Mouse (Mus musculus) liver (tissue): ENCODE results near the gene Ttll5.

ENCODE experiments used
- DNase-seq: peaks from one replicate; pipeline ENCODE4 v3.0.0-alpha.2; 2020; ENCODE audit warnings: mixed read lengths

Gene Ttll5

GRCm38 (mm10) chr12:86017360-86017759 lies 192.9 kb downstream of the Ttll5 start:
- DNase-seq = no peak

GRCm38 (mm10) chr12:86021583-86021982 lies 197.1 kb downstream of the Ttll5 start:
- no peak for DNase-seq

GRCm38 (mm10) chr12:86022282-86022984 lies 198.0 kb downstream of the Ttll5 start:
- no peak for DNase-seq

- DNase-seq = peak; percentile 43
These were observed 198.8 kb downstream of the Ttll5 start for GRCm38 (mm10) chr12:86023081-86023871.

GRCm38 (mm10) chr12:86024426-86024825 lies 200.0 kb downstream of the Ttll5 start:
- peak; percentile 26 for DNase-seq

- DNase-seq = no peak
These were observed 201.0 kb downstream of the Ttll5 start for GRCm38 (mm10) chr12:86025480-86025879.

GRCm38 (mm10) chr12:86027000-86027399 lies 202.5 kb downstream of the Ttll5 start:
- peak; percentile 33 for DNase-seq

- no peak for DNase-seq
These were observed 203.3 kb downstream of the Ttll5 start for GRCm38 (mm10) chr12:86027747-86028146.

GRCm38 (mm10) chr12:86030932-86031331 lies 206.5 kb downstream of the Ttll5 start:
- no peak for DNase-seq

GRCm38 (mm10) chr12:86035586-86035985 lies 211.1 kb downstream of the Ttll5 start:
- no peak for DNase-seq

GRCm38 (mm10) chr12:86036368-86037166 lies 212.1 kb downstream of the Ttll5 start:
- no peak for DNase-seq

GRCm38 (mm10) chr12:86037235-86037921 lies 212.9 kb downstream of the Ttll5 start:
- DNase-seq = peak; percentile 15

- no peak for DNase-seq
These were observed 214.6 kb downstream of the Ttll5 start for GRCm38 (mm10) chr12:86039078-86039477.

GRCm38 (mm10) chr12:86039751-86040150 lies 215.3 kb downstream of the Ttll5 start:
- DNase-seq = no peak

- no peak for DNase-seq
These were observed 221.7 kb downstream of the Ttll5 start for GRCm38 (mm10) chr12:86046141-86046540.

- no peak for DNase-seq
These were observed 222.3 kb downstream of the Ttll5 start for GRCm38 (mm10) chr12:86046776-86047175.

GRCm38 (mm10) chr12:86047376-86047775 lies 222.9 kb downstream of the Ttll5 start:
- no peak for DNase-seq

- no peak for DNase-seq
These were observed 225.4 kb downstream of the Ttll5 start for GRCm38 (mm10) chr12:86049813-86050212.

GRCm38 (mm10) chr12:86051477-86051876 lies 227.0 kb downstream of the Ttll5 start:
- no peak for DNase-seq

GRCm38 (mm10) chr12:86055306-86055705 lies 230.8 kb downstream of the Ttll5 start:
- no peak for DNase-seq

- no peak for DNase-seq
These were observed 232.5 kb downstream of the Ttll5 start for GRCm38 (mm10) chr12:86056976-86057375.

GRCm38 (mm10) chr12:86057516-86057915 lies 233.1 kb downstream of the Ttll5 start:
- no peak for DNase-seq

- no peak for DNase-seq
These were observed 234.9 kb downstream of the Ttll5 start for GRCm38 (mm10) chr12:86059341-86059740.
